ENCODE assay signal across 8 mouse cellular contexts in the genomic region with DNA sequence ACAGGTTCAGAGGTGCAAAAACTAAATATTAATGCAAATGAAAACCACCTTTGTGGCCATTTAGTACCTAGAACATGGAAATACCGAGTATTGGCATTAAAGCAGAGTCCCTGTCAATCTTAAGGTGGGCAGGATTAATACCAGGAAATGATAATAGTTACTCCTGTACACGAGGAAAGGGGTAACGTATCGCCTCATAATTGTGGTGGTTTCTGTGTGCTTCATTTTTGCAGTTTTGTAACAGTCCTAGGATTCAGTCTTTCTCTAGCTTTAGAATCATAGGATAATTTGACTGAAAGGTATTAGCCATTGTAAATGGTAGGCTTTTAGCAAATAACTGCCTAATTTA. TPM values are rescaled to one million over a fixed set of nuclear protein-coding genes. Genes with fewer than 3 reads are reported as not detected.
DNase-seq lines count a peak whose midpoint lies in the region; ATAC-seq and TF ChIP-seq lines count a peak whose summit lies in the region.

No protein-coding gene starts in this region.

- no peak for TF ChIP-seq CTCF in liver, adult 2 months (IDR thresholded peaks at IDR 0.05; ENCODE audit: low read depth, low read length)

- peaks cover 2% of the 10 kb centered on the region; the same call in 1 of the 2 replicates for H3K4me1 ChIP-seq in liver, adult 2 months (ENCODE audit: control insufficient read depth, insufficient read depth, low read length)
- H3K4me1 ChIP-seq in embryonic facial prominence, embryonic 12.5 days = peaks cover 13% of the 10 kb centered on the region; the same call in 1 of the 2 replicates
- peaks cover 11% of the 10 kb centered on the region for H3K4me1 ChIP-seq in intestine, embryonic 16.5 days (ENCODE audit: control insufficient read depth, insufficient read depth, low read length)
- peaks cover 22% of the 10 kb centered on the region for H3K4me1 ChIP-seq in neural tube, embryonic 12.5 days

- no peak overlapping the region for H3K9ac ChIP-seq in liver, adult 2 months (ENCODE audit: low read depth, low read length)
- H3K9ac ChIP-seq in embryonic facial prominence, embryonic 12.5 days = peak overlapping the region; percentile 93; the same call in 1 of the 2 replicates
- peak overlapping the region; percentile 96 for H3K9ac ChIP-seq in intestine, embryonic 16.5 days (ENCODE audit: low read depth, low read length)
- peak overlapping the region; percentile 98 for H3K9ac ChIP-seq in neural tube, embryonic 12.5 days

- H3K4me2 ChIP-seq in embryonic facial prominence, embryonic 12.5 days (replicated peaks) = peak overlapping the region; percentile 91
- peak overlapping the region; percentile 68 for H3K4me2 ChIP-seq in intestine, embryonic 16.5 days (ENCODE audit: low read depth, low read length)
- peak overlapping the region; percentile 90 for H3K4me2 ChIP-seq in neural tube, embryonic 12.5 days (replicated peaks)

- H3K4me3 ChIP-seq in liver, adult 2 months (ENCODE audit: insufficient read depth, low read depth, low read length) = peak overlapping the region; percentile 85; the same call in 1 of the 2 replicates
- peak overlapping the region; percentile 99 for H3K4me3 ChIP-seq in embryonic facial prominence, embryonic 12.5 days
- peak overlapping the region; percentile 98 for H3K4me3 ChIP-seq in intestine, embryonic 16.5 days (ENCODE audit: low read length)
- peak overlapping the region; percentile 100 for H3K4me3 ChIP-seq in neural tube, embryonic 12.5 days

- H3K27me3 ChIP-seq in liver, adult 2 months (ENCODE audit: control insufficient read depth, insufficient read depth, low read length) = no peaks in the 10 kb centered on the region
- no peaks in the 10 kb centered on the region for H3K27me3 ChIP-seq in embryonic facial prominence, embryonic 12.5 days
- no peaks in the 10 kb centered on the region for H3K27me3 ChIP-seq in intestine, embryonic 16.5 days (replicated peaks; ENCODE audit: control insufficient read depth, insufficient read depth, low read length)
- no peaks in the 10 kb centered on the region for H3K27me3 ChIP-seq in neural tube, embryonic 12.5 days (replicated peaks)

- no peaks in the 10 kb centered on the region for H3K9me3 ChIP-seq in embryonic facial prominence, embryonic 12.5 days
- no peaks in the 10 kb centered on the region for H3K9me3 ChIP-seq in intestine, embryonic 16.5 days (ENCODE audit: control insufficient read depth, low read length)
- H3K9me3 ChIP-seq in neural tube, embryonic 12.5 days = no peaks in the 10 kb centered on the region

- H3K27ac ChIP-seq in liver, adult 2 months (replicated peaks; ENCODE audit: insufficient read depth, low read depth, low read length) = no peak overlapping the region
- H3K27ac ChIP-seq in embryonic facial prominence, embryonic 12.5 days = no peak overlapping the region
- peak overlapping the region; percentile 93 for H3K27ac ChIP-seq in intestine, embryonic 16.5 days (ENCODE audit: low read length)
- H3K27ac ChIP-seq in neural tube, embryonic 12.5 days = no peak overlapping the region

- peaks cover 15% of the 10 kb centered on the region for H3K79me2 ChIP-seq in liver, adult 2 months (ENCODE audit: control insufficient read depth, insufficient read depth, low read length)

- peaks cover 33% of the 10 kb centered on the region for H3K36me3 ChIP-seq in liver, adult 2 months (ENCODE audit: control insufficient read depth, insufficient read depth, low read length)
- peaks cover 37% of the 10 kb centered on the region for H3K36me3 ChIP-seq in embryonic facial prominence, embryonic 12.5 days
- H3K36me3 ChIP-seq in intestine, embryonic 16.5 days (ENCODE audit: control insufficient read depth, insufficient read depth, low read length) = peaks cover 26% of the 10 kb centered on the region
- H3K36me3 ChIP-seq in neural tube, embryonic 12.5 days = peaks cover 37% of the 10 kb centered on the region

- no peak for ATAC-seq in embryonic facial prominence, embryonic 12.5 days (ENCODE audit: insufficient number of reproducible peaks, insufficient read depth, low FRiP score, low TSS enrichment)
- no peak for ATAC-seq in intestine, embryonic 16.5 days
- no peak for ATAC-seq in neural tube, embryonic 12.5 days (ENCODE audit: low FRiP score, low read depth)

- DNase-seq in liver, adult 2 months (ENCODE audit: extremely low read depth, low read depth, low spot score) = no peak
- no peak for DNase-seq in liver
- no peak for DNase-seq in gastrocnemius, postnatal 4 days (ENCODE audit: low spot score in 2 of 2)
- DNase-seq in layer of hippocampus, adult 11-12 months (ENCODE audit: low spot score) = no peak
- no peak for DNase-seq in adrenal gland, postnatal 4 days (ENCODE audit: low spot score in 2 of 2)

- 19% methylated on average over 4 of the region's 4 CpGs for WGBS in liver, adult 2 months
- 44% methylated on average over 4 of the region's 4 CpGs for WGBS in embryonic facial prominence, embryonic 12.5 days
- 28% methylated on average over 4 of the region's 4 CpGs for WGBS in intestine, embryonic 16.5 days
- WGBS in neural tube, embryonic 12.5 days = 45% methylated on average over 4 of the region's 4 CpGs

- TF ChIP-seq POLR2A in liver, adult 2 months (IDR thresholded peaks at IDR 0.05; ENCODE audit: extremely low read depth, insufficient read depth, low read length) = no peak

RNA-seq across cellular contexts. Expression of a gene that starts 2.1 kb away (rescaled TPM):
- total RNA-seq in liver, adult 2 months (2014; rRNA removed) = 117 and 123 TPM in 2 replicates
- 114 and 119 TPM in 2 replicates for polyA plus RNA-seq in liver, adult 2 months (2012; rRNA removed)
- 1,186 and 1,211 TPM in 2 replicates for polyA plus RNA-seq in embryonic facial prominence, embryonic 12.5 days (2016; fragmentation: Nextera tagmentation; extraction: Ambion mirVana)
- 2,576 and 2,612 TPM in 2 replicates for polyA plus RNA-seq in intestine, embryonic 16.5 days (2015; fragmentation: Nextera tagmentation; extraction: Ambion mirVana)
- 1,755 and 1,801 TPM in 2 replicates for polyA plus RNA-seq in neural tube, embryonic 12.5 days (2016; fragmentation: Nextera tagmentation; extraction: Ambion mirVana)
- total RNA-seq in gastrocnemius, postnatal 4 days (2021) = 100 to 1,000 TPM; 311 to 332 TPM
- 100 to 1,000 TPM; 373 to 429 TPM for total RNA-seq in adrenal gland, postnatal 4 days (2021)

RNA-seq across cellular contexts. Expression of a gene that starts 41.9 kb away (rescaled TPM):
- total RNA-seq in liver, adult 2 months (2014; rRNA removed) = 6.8 and 8.1 TPM in 2 replicates
- polyA plus RNA-seq in liver, adult 2 months (2012; rRNA removed) = 3.4 and 4.5 TPM in 2 replicates
- polyA plus RNA-seq in embryonic facial prominence, embryonic 12.5 days (2016; fragmentation: Nextera tagmentation; extraction: Ambion mirVana) = 16.7 and 17.0 TPM in 2 replicates
- polyA plus RNA-seq in intestine, embryonic 16.5 days (2015; fragmentation: Nextera tagmentation; extraction: Ambion mirVana) = 7.9 and 9.0 TPM in 2 replicates
- 14.7 and 15.1 TPM in 2 replicates for polyA plus RNA-seq in neural tube, embryonic 12.5 days (2016; fragmentation: Nextera tagmentation; extraction: Ambion mirVana)
- 10 to 100 TPM; 12.6 to 13.0 TPM for total RNA-seq in gastrocnemius, postnatal 4 days (2021)
- 10 to 100 TPM; 30.7 to 32.5 TPM for total RNA-seq in adrenal gland, postnatal 4 days (2021)
